Mouse (Mus musculus): Measurements from ENCODE around the gene Alb. TPM values are rescaled to one million over a fixed set of nuclear protein-coding genes. Genes with fewer than 3 reads are reported as not detected.

Gene Alb
- polyA plus RNA-seq, 1 experiment from 2014 or later, result 23.6 TPM

DNA sequence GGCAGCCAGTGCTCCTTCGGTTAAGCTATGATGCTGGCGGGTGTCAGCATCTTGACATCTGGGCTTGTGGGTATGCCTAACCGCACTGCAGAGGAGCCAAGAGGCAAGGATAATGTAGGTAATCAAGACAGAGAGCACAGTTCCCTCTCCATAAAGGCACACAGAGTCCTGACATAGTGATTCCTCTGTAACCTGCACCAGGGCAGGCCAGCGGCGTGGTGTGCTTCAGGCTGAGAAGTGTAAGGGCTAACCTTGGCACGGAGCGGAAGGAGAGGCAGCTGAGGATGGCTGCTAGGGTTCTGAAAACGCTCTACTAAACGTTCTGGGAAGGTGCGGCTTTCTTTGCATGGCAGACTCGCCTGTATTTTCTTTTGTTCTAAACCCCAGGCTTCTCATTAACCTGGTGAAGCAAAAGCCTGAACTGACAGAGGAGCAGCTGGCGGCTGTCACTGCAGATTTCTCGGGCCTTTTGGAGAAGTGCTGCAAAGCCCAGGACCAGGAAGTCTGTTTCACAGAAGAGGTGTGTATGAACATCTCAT, 46.8 kb downstream of the Alb start:
- DNase-seq (ENCODE audit: low spot score), result no peak
- TF ChIP-seq EP300 (optimal IDR thresholded peaks at IDR 0.05) (no peak), CTCF (IDR thresholded peaks at IDR 0.05; ENCODE audit: low read depth) (no peak)
- 58% methylated on average over 13 of the region's 13 CpGs for WGBS
- H3K27me3 ChIP-seq (ENCODE audit: control insufficient read depth, insufficient read depth, low read length), result no peaks in the 10 kb centered on the region
- no peak overlapping the region for H3K27ac ChIP-seq (replicated peaks)
- H3K9me3 ChIP-seq (ENCODE audit: control insufficient read depth, low read length), result no peaks in the 10 kb centered on the region
- no peak for ATAC-seq (ENCODE audit: low FRiP score, low TSS enrichment)
- H3K4me2 ChIP-seq (replicated peaks; ENCODE audit: low read depth), result no peak overlapping the region
- no peak overlapping the region for H3K4me3 ChIP-seq (ENCODE audit: low read depth, low read length)
- no peak overlapping the region for H3K9ac ChIP-seq (ENCODE audit: low read length)
- no peaks in the 10 kb centered on the region for H3K4me1 ChIP-seq (replicated peaks; ENCODE audit: control insufficient read depth, insufficient read depth)
- no peaks in the 10 kb centered on the region for H3K36me3 ChIP-seq (ENCODE audit: control insufficient read depth, insufficient read depth, low read length)

GRCm38 (mm10) chr5:90509828-90510592, 49.3 kb downstream of the Alb start:
- Histone ChIP-seq H3K27me3 (ENCODE audit: control insufficient read depth, insufficient read depth, low read length) (no peaks in the 10 kb centered on the region), H3K27ac (replicated peaks) (no peak overlapping the region), H3K9me3 (ENCODE audit: control insufficient read depth, low read length) (no peaks in the 10 kb centered on the region), H3K4me2 (replicated peaks; ENCODE audit: low read depth) (no peak overlapping the region), H3K36me3 (ENCODE audit: control insufficient read depth, insufficient read depth, low read length) (no peaks in the 10 kb centered on the region), H3K4me1 (replicated peaks; ENCODE audit: control insufficient read depth, insufficient read depth) (no peaks in the 10 kb centered on the region), H3K4me3 (ENCODE audit: low read depth, low read length) (no peak overlapping the region), H3K9ac (ENCODE audit: low read length) (no peak overlapping the region)
- 91% methylated on average over 5 of the region's 5 CpGs for WGBS
- DNase-seq (ENCODE audit: low spot score) (no peak), ATAC-seq (ENCODE audit: low FRiP score, low TSS enrichment) (no peak)
- TF ChIP-seq CTCF (IDR thresholded peaks at IDR 0.05; ENCODE audit: low read depth) (no peak), EP300 (optimal IDR thresholded peaks at IDR 0.05) (no peak)

DNA sequence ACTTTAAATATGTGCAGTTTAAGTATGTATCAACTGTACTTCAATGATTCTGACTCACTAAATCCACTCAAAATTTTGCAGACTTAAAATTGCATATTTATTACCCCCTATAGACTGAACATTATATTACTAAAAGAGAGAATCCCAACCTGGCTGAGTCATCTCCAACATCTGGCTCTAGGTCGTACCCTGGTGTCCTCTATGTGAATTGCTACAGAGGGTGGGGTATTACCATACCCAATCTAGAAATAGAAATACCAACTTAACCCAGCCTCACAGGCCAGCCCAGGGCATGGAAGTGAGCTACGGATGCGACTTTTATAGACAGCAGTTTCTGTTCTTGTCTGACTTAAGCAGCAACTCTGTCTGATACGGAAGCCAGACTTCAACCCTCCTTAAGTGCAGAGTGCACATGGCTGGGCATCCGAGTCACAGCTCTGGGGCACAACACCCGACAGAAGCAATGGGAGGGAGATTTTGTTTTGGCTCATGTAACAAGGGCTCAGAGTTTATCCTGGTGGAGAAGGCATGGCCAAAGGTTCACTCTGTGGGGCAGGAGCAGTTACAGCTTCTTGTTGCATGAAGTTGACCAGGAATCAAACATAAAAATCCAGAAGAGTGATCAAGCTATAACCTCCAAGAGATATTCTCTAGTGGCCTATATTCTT, 51.7 kb downstream of the Alb start:
- TF ChIP-seq CTCF (IDR thresholded peaks at IDR 0.05; ENCODE audit: low read depth) (no peak), EP300 (optimal IDR thresholded peaks at IDR 0.05) (no peak)
- 79% methylated on average over 6 of the region's 6 CpGs for WGBS
- Histone ChIP-seq H3K27me3 (ENCODE audit: control insufficient read depth, insufficient read depth, low read length) (no peaks in the 10 kb centered on the region), H3K27ac (replicated peaks) (no peak overlapping the region), H3K9ac (ENCODE audit: low read length) (no peak overlapping the region), H3K4me1 (replicated peaks; ENCODE audit: control insufficient read depth, insufficient read depth) (no peaks in the 10 kb centered on the region), H3K4me2 (replicated peaks; ENCODE audit: low read depth) (no peak overlapping the region), H3K36me3 (ENCODE audit: control insufficient read depth, insufficient read depth, low read length) (no peaks in the 10 kb centered on the region), H3K9me3 (ENCODE audit: control insufficient read depth, low read length) (no peaks in the 10 kb centered on the region), H3K4me3 (ENCODE audit: low read depth, low read length) (no peak overlapping the region)
- DNase-seq (ENCODE audit: low spot score) (no peak), ATAC-seq (ENCODE audit: low FRiP score, low TSS enrichment) (no peak)

DNA sequence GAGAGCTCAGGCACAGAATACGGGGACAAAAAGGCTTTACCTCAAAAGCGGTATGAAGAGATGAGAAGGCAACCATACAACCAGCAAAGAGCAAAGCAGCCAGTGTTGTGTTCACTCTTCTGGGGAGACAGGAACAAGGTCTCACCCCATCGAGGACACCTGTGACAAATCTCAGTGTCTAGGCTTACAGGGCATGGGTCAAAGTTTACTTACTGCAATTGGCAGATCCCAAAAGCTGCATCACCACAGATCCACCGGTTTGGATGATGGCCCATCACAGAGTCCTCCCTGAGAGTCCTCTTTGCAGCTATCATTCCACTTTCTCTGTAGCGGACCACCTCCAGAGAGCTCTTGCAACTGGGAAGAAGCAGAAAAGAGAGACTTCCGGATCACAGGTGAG, 54.9 kb downstream of the Alb start:
- H3K9ac ChIP-seq (ENCODE audit: low read length), result no peak overlapping the region
- ATAC-seq (ENCODE audit: low FRiP score, low TSS enrichment), result no peak
- WGBS, result 90% methylated on average over 6 of the region's 6 CpGs
- H3K4me3 ChIP-seq (ENCODE audit: low read depth, low read length), result no peak overlapping the region
- H3K4me1 ChIP-seq (replicated peaks; ENCODE audit: control insufficient read depth, insufficient read depth), result no peaks in the 10 kb centered on the region
- no peak overlapping the region for H3K27ac ChIP-seq (replicated peaks)
- no peak for DNase-seq (ENCODE audit: low spot score)
- H3K4me2 ChIP-seq (replicated peaks; ENCODE audit: low read depth), result no peak overlapping the region
- H3K36me3 ChIP-seq (ENCODE audit: control insufficient read depth, insufficient read depth, low read length), result no peaks in the 10 kb centered on the region
- H3K9me3 ChIP-seq (ENCODE audit: control insufficient read depth, low read length), result no peaks in the 10 kb centered on the region
- no peaks in the 10 kb centered on the region for H3K27me3 ChIP-seq (ENCODE audit: control insufficient read depth, insufficient read depth, low read length)
- no peak for TF ChIP-seq EP300 (optimal IDR thresholded peaks at IDR 0.05)
- TF ChIP-seq CTCF (IDR thresholded peaks at IDR 0.05; ENCODE audit: low read depth), result no peak

DNA sequence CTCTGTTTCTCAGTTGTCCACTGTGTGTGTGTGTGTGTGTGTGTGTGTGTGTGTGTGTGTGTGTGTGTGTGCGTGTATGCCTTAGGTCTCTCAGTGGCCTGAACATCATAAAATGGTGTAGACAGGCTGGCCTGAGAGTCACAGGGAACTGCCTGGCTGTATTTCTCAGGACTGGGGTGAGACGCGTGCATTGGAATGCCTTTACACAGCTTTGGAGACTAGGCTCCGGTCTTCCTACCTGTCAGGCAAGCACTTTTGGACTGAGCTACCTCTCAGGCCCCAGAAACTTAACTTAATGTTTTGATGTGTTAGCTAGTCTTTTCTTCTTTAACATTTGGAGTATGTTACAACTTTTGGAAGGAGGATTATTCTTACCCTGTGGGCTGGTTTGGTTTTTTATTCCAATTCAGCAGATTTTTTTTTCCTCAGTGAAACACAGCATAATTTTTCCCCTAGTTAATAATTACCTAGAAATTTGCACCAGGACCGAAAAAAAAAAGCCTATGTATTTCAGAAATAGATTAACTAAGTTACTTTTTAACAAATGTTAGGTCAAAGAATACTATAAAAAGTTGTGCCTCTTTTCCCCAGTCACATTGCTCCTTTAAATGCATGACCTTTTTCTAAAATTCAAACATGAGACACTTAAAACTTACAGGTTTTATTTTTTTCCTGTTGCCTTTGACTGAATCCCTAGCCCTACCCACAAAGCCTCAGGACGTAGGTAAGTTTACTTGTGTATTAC, 57.8 kb downstream of the Alb start, which contains the start of gene Afm:
Gene Afm (plus strand): TSS at position 577 of the 745 bp plus-strand sequence.
- no peak for ATAC-seq (ENCODE audit: low FRiP score, low TSS enrichment)
- Histone ChIP-seq H3K36me3 (ENCODE audit: control insufficient read depth, insufficient read depth, low read length) (no peaks in the 10 kb centered on the region), H3K27me3 (ENCODE audit: control insufficient read depth, insufficient read depth, low read length) (no peaks in the 10 kb centered on the region), H3K4me3 (ENCODE audit: low read depth, low read length) (no peak within 1 kb of the TSS), H3K9me3 (ENCODE audit: control insufficient read depth, low read length) (no peaks in the 10 kb centered on the region), H3K9ac (ENCODE audit: low read length) (no peak within 1 kb of the TSS), H3K27ac (replicated peaks) (no peak within 1 kb of the TSS), H3K4me1 (replicated peaks; ENCODE audit: control insufficient read depth, insufficient read depth) (no peaks in the 10 kb centered on the region), H3K4me2 (replicated peaks; ENCODE audit: low read depth) (no peak within 1 kb of the TSS)
- WGBS, result 49% methylated on average over 6 of the region's 6 CpGs
- peak; percentile 23 for DNase-seq (ENCODE audit: low spot score)
- TF ChIP-seq EP300 (optimal IDR thresholded peaks at IDR 0.05), result no peak
- no peak for TF ChIP-seq CTCF (IDR thresholded peaks at IDR 0.05; ENCODE audit: low read depth)

Other genes with a start within 250 kb of the Alb start
- 20.9 and 24.0 TPM in 2 replicates for gene Cox18, start 236.9 kb upstream of the Alb start, polyA plus RNA-seq (2015; fragmentation: Nextera tagmentation; extraction: Ambion mirVana)
- 12.5 and 12.9 TPM in 2 replicates for gene Ankrd17, start 94.3 kb upstream of the Alb start, polyA plus RNA-seq (2015; fragmentation: Nextera tagmentation; extraction: Ambion mirVana)
- 4.1 and 5.4 TPM in 2 replicates for gene Gm9958, start 93.7 kb upstream of the Alb start, polyA plus RNA-seq (2015; fragmentation: Nextera tagmentation; extraction: Ambion mirVana)
- gene Afp, start 29.8 kb downstream of the Alb start, polyA plus RNA-seq (2015; fragmentation: Nextera tagmentation; extraction: Ambion mirVana), result 25.1 and 56.2 TPM in 2 replicates
- 2.2 and 2.3 TPM in 2 replicates for gene Afm, start 58.0 kb downstream of the Alb start, polyA plus RNA-seq (2015; fragmentation: Nextera tagmentation; extraction: Ambion mirVana)
- 0.16 TPM in 1 of 2 replicates, not detected in the other for gene 5830473C10Rik, start 100.2 kb downstream of the Alb start, polyA plus RNA-seq (2015; fragmentation: Nextera tagmentation; extraction: Ambion mirVana)
- 14.5 and 14.9 TPM in 2 replicates for gene Rassf6, start 179.8 kb downstream of the Alb start, polyA plus RNA-seq (2015; fragmentation: Nextera tagmentation; extraction: Ambion mirVana)

Measured in stomach, postnatal 0 days (tissue).